Mouse (Mus musculus): ENCODE measurements around the gene Cdc20b. TPM values are rescaled to one million over a fixed set of nuclear protein-coding genes. Genes with fewer than 3 reads are reported as not detected.

Cdc20b gene
- not detected for polyA plus RNA-seq (2017; shearing (Covaris generic))

DNA sequence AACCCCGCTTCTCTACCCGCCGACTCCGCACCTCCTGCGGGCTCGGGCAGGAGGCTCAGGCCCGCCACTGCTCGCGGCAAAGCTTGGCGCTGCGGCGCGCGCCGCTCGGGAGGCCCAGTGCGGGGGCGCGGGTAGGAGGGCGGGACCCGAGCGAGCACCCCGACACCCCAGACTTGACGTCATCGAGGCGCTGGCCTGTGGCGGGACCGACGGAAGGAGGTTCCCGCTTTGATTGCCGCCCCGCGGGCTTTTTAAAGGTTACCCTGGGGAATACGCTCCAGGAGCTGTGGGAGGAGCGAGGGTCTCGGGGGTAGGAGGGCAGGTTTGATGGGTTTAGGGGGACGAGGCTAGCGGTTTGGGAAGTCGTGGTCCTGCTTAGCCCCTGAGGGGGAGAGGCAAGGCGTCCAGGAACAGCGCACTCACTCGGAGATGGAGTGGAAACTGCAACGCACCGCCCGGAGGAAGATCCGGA lies at the start of gene Cdc20b:
Gene Cdc20b, plus strand, starts transcription at position 162 of the 472 bp plus-strand sequence.

DNA sequence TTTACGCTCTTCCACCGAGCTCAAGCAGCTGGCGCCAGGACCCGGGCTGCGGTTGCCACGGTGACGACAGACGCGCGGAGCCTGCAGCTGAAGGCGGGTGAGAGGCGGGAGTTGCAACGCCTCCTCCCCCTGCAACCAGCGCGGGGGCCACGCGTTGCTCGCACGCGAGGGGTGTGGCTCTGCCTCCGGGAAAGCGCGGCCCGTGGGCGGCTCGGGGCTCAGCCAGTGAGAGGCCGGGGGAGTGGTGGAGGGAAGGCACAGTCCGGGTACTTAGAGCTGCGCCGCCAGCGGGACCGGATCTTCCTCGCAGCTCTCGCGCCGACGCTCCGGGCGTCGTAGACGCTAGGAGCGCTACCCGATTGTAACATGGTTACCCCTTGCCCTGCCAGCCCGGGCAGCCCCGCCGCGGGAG lies 47.4 kb upstream of the Cdc20b start, which contains the start of gene Ccno:
Gene Ccno, plus strand, starts transcription at position 271 of the 412 bp plus-strand sequence.

DNA sequence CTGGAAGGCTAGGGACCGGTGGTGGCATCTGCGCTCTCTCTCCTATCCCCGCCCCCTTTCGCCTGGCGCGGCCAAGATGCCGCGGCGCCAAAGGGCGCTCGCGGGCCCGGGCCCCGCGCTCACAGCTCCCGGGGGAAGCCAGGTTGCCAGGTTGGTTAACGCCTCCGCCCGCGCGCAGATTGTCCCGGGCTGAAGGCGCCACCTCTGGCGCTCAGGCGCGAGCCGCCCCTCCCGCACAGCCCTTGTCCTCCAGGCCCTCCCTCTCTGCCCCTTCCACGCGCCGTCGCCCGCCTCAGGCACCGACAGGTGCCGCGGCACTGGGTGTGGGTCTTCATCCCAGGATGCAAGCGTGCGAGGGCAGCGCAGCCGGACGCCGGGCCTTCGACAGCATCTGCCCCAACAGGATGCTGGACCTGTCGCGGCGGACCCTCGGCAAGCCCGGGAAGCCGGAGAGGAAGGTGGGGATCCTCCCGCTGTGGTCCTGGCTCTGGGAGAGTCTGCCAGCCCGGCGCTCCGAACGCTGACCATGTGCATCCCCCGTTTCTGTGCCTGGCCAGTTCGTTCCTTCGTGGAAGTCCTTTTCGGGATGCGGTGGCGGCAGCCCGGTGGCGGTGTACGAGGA lies 41.3 kb upstream of the Cdc20b start, which contains the start of gene Mcidas:
Gene Mcidas, plus strand, starts transcription at position 315 of the 622 bp plus-strand sequence.

DNA sequence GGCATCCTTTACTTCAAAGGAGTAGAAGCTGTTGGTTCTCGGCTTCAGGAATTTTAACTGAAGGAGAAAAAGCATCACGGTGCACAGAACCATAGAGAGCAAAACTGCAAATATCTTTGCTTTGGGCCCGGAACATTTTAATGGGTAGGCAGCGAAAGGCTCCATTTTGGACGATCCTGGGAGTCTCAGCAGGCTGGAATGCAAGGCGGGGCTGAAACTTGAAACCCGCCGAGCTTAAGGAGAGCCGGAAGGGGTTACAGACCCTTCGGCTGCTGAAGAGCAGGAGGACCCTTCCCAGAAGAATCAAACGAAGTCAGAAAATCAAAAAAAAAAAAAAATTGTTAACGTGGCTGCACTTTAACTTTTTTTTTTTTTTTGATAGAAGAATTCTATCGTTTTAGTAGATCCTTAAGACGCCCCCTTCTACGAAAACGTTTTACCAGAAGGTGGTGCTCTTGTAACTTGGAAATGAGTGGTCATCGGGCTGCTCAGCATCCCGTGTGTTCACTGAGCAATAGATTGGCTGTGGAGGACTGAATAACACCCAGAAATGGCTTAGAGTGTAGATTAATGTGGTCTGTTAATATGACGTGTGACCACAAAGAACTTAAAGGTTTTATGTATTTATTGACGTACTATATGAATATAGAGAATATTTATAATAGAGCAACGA lies 11.4 kb downstream of the Cdc20b start, which contains the start of gene Gpx8:
Gene Gpx8, minus strand, starts transcription at position 200 of the 673 bp plus-strand sequence.

DNA sequence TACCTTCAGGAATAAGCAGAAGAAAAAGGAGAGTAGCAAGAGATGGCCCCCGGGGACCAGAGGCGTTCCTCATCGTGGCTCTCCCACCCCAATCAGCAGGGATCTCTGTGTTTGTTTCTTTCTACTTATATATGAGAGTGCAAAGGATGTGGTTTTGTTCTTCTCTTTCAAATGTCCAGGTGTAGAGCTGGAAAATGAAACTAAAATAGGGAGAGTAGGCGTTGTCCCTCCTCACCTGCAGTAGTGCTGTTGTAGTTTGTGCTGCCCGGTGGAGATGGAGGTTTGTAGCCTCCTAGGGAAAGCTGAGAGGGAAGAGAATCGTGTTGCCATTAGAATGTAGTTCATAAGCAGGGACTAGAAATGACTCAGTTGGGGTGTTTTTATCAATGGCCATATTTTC lies 66.0 kb downstream of the Cdc20b start, which contains the start of gene Gzma:
Gene Gzma, minus strand, starts transcription at position 103 of the 400 bp plus-strand sequence.

Other genes with a start within 250 kb of the Cdc20b start
- not detected for gene Plpp1, start 234.3 kb upstream of the Cdc20b start, polyA plus RNA-seq (2017; shearing (Covaris generic))
- gene Mtrex, start 107.7 kb upstream of the Cdc20b start, polyA plus RNA-seq (2017; shearing (Covaris generic)): 77.0 TPM
- gene Dhx29, start 107.7 kb upstream of the Cdc20b start, polyA plus RNA-seq (2017; shearing (Covaris generic)): 23.8 TPM
- 1.5 TPM for gene Ccno, start 47.3 kb upstream of the Cdc20b start, polyA plus RNA-seq (2017; shearing (Covaris generic))
- not detected for gene Mcidas, start 41.3 kb upstream of the Cdc20b start, polyA plus RNA-seq (2017; shearing (Covaris generic))
- not detected for gene Gpx8, start 11.3 kb downstream of the Cdc20b start, polyA plus RNA-seq (2017; shearing (Covaris generic))
- gene Gzma, start 65.9 kb downstream of the Cdc20b start, polyA plus RNA-seq (2017; shearing (Covaris generic)): not detected
- gene Esm1, start 174.5 kb downstream of the Cdc20b start, polyA plus RNA-seq (2017; shearing (Covaris generic)): not detected
- not detected for gene Gzmk, start 190.8 kb downstream of the Cdc20b start, polyA plus RNA-seq (2017; shearing (Covaris generic))